Mouse (Mus musculus) hindbrain, embryonic 10.5 days (tissue): ENCODE results near the gene Zfp639. TPM values are rescaled to one million over a fixed set of nuclear protein-coding genes. Genes with fewer than 3 reads are reported as not detected.

Experiments used
- DNase-seq: peaks from one replicate; pipeline ENCODE4 v3.0.0-alpha.2; 2017; ENCODE audit warnings: low spot score
- H3K27ac ChIP-seq: fragments of 300-500 bp; sonication (generic); 2 replicates; pipeline ENCODE4 v1.5.1; 2016; ENCODE audit warnings: mild to moderate bottlenecking, moderate library complexity
- H3K27me3 ChIP-seq: fragments of 300-500 bp; sonication (generic); 2 replicates; pipeline ENCODE4 v1.6.1; 2016; ENCODE audit warnings: mild to moderate bottlenecking; ENCODE audit not compliant: poor library complexity, insufficient read depth, severe bottlenecking
- H3K36me3 ChIP-seq: fragments of 300-500 bp; sonication (generic); 2 replicates; pipeline ENCODE4 v1.6.1; 2016; ENCODE audit warnings: mild to moderate bottlenecking, moderate library complexity
- H3K4me1 ChIP-seq: fragments of 300-500 bp; sonication (generic); replicated peaks from 2 replicates; pipeline ENCODE4 v1.6.1; 2016; ENCODE audit warnings: mild to moderate bottlenecking
- H3K4me3 ChIP-seq: fragments of 300-500 bp; sonication (generic); 2 replicates; pipeline ENCODE4 v1.5.1; 2016; ENCODE audit warnings: mild to moderate bottlenecking, moderate library complexity
- H3K9me3 ChIP-seq: fragments of 300-500 bp; sonication (generic); 2 replicates; pipeline ENCODE4 v1.6.1; 2016; ENCODE audit warnings: mild to moderate bottlenecking, moderate library complexity
- WGBS: fragments of 180-500 bp; shearing (Covaris S2); methylation state at CpG from one replicate; pipeline ENCODE4 v1.1.7; 2016; 5-methylcytosine and 5-hydroxymethylcytosine counted together
- polyA plus RNA-seq: library from polyadenylated mRNA; unstranded; fragments of >200 nt; fragmentation: Nextera tagmentation; extraction: Ambion mirVana; gene quantifications from 2 replicates; pipeline ENCODE4 v1.2.1, GENCODE M21; 2016

Zfp639 gene
- polyA plus RNA-seq, result 37.8 and 42.6 TPM in 2 replicates

- H3K27me3 ChIP-seq, result no peaks in the 10 kb centered on the region
- H3K27ac ChIP-seq, result peak within 1 kb of the TSS; percentile 98
- H3K36me3 ChIP-seq, result peaks cover 11% of the 10 kb centered on the region
- H3K9me3 ChIP-seq, result no peaks in the 10 kb centered on the region
- peak within 1 kb of the TSS; percentile 91 for H3K4me3 ChIP-seq
- H3K4me1 ChIP-seq, result peaks cover 50% of the 10 kb centered on the region
- DNase-seq, result peak; percentile 18
- WGBS, result 6% methylated on average over 24 of the region's 24 CpGs
Observed at GRCm38 (mm10) chr3:32509496-32510374, at the start of gene Zfp639. Zfp639 (plus strand) TSS chr3:32510259.

- no peak overlapping the region for H3K4me3 ChIP-seq
- 0 out of 2 replicates have a peak, but pooled peaks cover 3% of the 10 kb centered on the region for H3K4me1 ChIP-seq
- WGBS, result 95% methylated on average over 4 of the region's 4 CpGs
- peaks cover 27% of the 10 kb centered on the region for H3K36me3 ChIP-seq
- no peak for DNase-seq
- no peaks in the 10 kb centered on the region for H3K9me3 ChIP-seq
- no peaks in the 10 kb centered on the region for H3K27me3 ChIP-seq
- H3K27ac ChIP-seq, result no peak overlapping the region
Observed at GRCm38 (mm10) chr3:32467321-32467720, 42.7 kb upstream of the Zfp639 start.

DNA sequence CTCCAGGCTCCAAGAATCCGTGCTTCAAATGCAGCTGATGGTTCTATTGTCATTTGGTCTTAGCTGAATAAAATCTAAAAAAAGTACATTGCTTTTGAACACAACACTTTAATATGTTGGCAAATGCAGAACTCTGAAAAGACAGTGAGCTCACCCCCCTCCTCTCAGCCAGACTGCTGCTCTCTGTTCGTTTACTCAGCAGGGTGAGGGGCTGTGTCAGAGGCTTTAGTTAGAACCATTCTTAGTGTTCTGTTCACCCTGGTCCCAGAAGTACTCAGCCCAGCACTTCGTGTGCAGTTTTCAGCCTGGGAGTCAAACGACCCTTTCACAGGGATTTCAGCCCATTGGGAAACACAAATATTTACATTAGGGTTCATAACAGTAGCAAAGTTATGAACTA, 41.6 kb upstream of the Zfp639 start:
- Histone ChIP-seq H3K27ac (no peak overlapping the region), H3K36me3 (peaks cover 16% of the 10 kb centered on the region), H3K27me3 (no peaks in the 10 kb centered on the region), H3K4me1 (0 out of 2 replicates have a peak, but pooled peaks cover 6% of the 10 kb centered on the region), H3K9me3 (no peaks in the 10 kb centered on the region), H3K4me3 (no peak overlapping the region)
- WGBS, result 79% methylated on average over 4 of the region's 4 CpGs
- no peak for DNase-seq

DNA sequence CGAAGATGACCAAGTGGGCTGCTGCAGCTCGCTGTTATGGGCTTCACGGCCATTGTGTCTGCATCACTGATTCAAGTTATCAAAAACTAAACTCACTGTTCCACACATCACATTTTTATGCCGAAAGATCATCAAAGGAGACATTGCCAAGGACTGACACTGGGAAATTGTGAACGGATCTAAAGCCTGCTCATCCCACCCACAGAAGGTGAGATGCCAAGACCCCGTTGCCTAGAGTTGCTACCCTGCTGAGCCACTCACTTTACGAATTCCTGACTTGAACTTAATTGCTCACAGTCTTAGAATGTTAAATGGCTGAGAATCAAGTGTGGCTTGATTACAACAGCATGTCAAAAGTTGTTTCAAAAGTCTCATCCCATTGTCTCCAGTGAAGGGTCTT, 39.6 kb upstream of the Zfp639 start:
- DNase-seq, result no peak
- H3K27me3 ChIP-seq, result no peaks in the 10 kb centered on the region
- 0 out of 2 replicates have a peak, but pooled peaks cover 6% of the 10 kb centered on the region for H3K36me3 ChIP-seq
- H3K4me1 ChIP-seq, result 0 out of 2 replicates have a peak, but pooled peaks cover 6% of the 10 kb centered on the region
- 72% methylated on average over 7 of the region's 7 CpGs for WGBS
- no peak overlapping the region for H3K4me3 ChIP-seq
- no peak overlapping the region for H3K27ac ChIP-seq
- H3K9me3 ChIP-seq, result no peaks in the 10 kb centered on the region

DNA sequence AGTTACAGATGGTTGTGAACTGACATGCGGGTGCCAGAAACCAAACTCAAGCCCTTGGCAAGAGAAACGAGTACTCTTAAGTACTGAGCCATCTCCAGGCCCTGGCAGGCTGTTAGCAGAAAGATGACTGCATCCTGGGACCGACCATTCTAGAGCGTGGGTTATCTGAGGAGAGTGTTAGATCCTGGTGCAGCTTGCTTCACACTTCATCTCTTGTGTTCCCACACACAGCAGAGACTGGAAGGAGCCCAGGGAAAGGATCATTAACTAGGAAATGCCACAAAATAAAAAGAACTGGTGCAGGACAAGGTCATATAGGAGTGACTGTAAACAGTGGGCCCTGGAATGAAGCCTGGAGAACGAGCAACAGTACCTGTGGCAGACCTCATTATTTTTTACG, 39.0 kb upstream of the Zfp639 start:
- Histone ChIP-seq H3K27me3 (no peaks in the 10 kb centered on the region), H3K27ac (no peak overlapping the region), H3K4me1 (0 out of 2 replicates have a peak, but pooled peaks cover 6% of the 10 kb centered on the region), H3K9me3 (no peaks in the 10 kb centered on the region), H3K36me3 (0 out of 2 replicates have a peak, but pooled peaks cover 6% of the 10 kb centered on the region), H3K4me3 (no peak overlapping the region)
- WGBS, result 90% methylated on average over 6 of the region's 6 CpGs
- DNase-seq, result no peak

- 68% methylated on average over 14 of the region's 14 CpGs for WGBS
Observed at GRCm38 (mm10) chr3:32472191-32472900, 37.7 kb upstream of the Zfp639 start.

DNA sequence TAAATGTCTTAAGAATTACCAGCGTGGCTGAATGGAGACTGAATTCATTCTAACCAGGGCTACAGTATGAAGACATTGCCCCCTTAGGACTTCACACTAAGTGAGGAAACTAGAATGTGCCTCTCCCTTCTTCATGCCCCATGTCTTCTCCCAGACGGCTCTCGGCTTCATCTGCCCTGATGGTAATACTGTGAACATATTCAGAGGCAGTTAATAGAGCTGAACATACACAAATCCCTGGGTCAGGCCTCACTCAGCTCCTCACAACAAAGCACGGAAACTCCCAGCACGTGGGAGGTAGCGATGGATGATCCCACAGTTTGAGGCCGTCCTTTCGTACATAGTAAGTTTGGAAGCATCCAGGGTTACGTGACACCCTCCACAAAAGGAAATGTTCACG, 36.9 kb upstream of the Zfp639 start:
- H3K27me3 ChIP-seq, result no peaks in the 10 kb centered on the region
- no peak overlapping the region for H3K27ac ChIP-seq
- no peaks in the 10 kb centered on the region for H3K36me3 ChIP-seq
- H3K4me1 ChIP-seq, result 0 out of 2 replicates have a peak, but pooled peaks cover 6% of the 10 kb centered on the region
- no peak overlapping the region for H3K4me3 ChIP-seq
- H3K9me3 ChIP-seq, result no peaks in the 10 kb centered on the region
- DNase-seq, result no peak
- 89% methylated on average over 10 of the region's 10 CpGs for WGBS

More at GRCm38 (mm10) chr3:32472191-32472900, 37.7 kb upstream of the Zfp639 start:
- H3K9me3 ChIP-seq, result no peaks in the 10 kb centered on the region
- 0 out of 2 replicates have a peak overlapping the region, but pooled peaks have one; percentile 56 for H3K27ac ChIP-seq
- H3K4me3 ChIP-seq, result no peak overlapping the region
- DNase-seq, result no peak
- H3K4me1 ChIP-seq, result 0 out of 2 replicates have a peak, but pooled peaks cover 6% of the 10 kb centered on the region
- no peaks in the 10 kb centered on the region for H3K27me3 ChIP-seq
- H3K36me3 ChIP-seq, result no peaks in the 10 kb centered on the region

GRCm38 (mm10) chr3:32479961-32480360, 30.1 kb upstream of the Zfp639 start:
- Histone ChIP-seq H3K4me1 (no peaks in the 10 kb centered on the region), H3K4me3 (no peak overlapping the region), H3K36me3 (no peaks in the 10 kb centered on the region), H3K27ac (no peak overlapping the region), H3K27me3 (no peaks in the 10 kb centered on the region), H3K9me3 (no peaks in the 10 kb centered on the region)
- DNase-seq, result no peak
- 95% methylated on average over 7 of the region's 7 CpGs for WGBS

DNA sequence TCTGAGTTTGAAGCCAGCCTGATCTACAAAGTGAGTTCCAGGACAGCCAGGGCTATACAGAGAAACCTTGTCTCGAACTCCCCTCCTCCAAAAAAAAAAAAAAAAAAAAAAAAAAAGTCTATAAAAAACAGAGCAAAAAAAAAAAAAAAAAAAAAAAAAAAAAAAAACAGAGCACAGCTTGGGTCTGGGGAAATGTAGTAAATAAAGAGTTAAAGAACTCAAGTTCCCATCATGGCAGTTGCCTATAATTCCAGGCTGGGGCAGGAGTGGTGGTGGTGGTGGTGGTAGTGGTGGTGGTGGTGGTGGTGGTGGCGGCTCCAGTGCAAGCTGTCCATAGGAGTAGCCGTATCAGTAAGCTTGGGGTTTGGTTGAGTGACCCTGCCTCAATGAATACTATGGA, 27.0 kb upstream of the Zfp639 start:
- Histone ChIP-seq H3K4me3 (no peak overlapping the region), H3K27me3 (no peaks in the 10 kb centered on the region), H3K36me3 (no peaks in the 10 kb centered on the region), H3K9me3 (no peaks in the 10 kb centered on the region), H3K27ac (no peak overlapping the region), H3K4me1 (no peaks in the 10 kb centered on the region)
- no peak for DNase-seq
- 83% methylated on average over 3 of the region's 3 CpGs for WGBS

- DNase-seq, result no peak
- Histone ChIP-seq H3K9me3 (no peaks in the 10 kb centered on the region), H3K27me3 (no peaks in the 10 kb centered on the region), H3K27ac (no peak overlapping the region), H3K36me3 (no peaks in the 10 kb centered on the region), H3K4me1 (no peaks in the 10 kb centered on the region), H3K4me3 (no peak overlapping the region)
- WGBS, result 84% methylated on average over 4 of the region's 4 CpGs
Observed at GRCm38 (mm10) chr3:32486543-32486942, 23.5 kb upstream of the Zfp639 start.

DNA sequence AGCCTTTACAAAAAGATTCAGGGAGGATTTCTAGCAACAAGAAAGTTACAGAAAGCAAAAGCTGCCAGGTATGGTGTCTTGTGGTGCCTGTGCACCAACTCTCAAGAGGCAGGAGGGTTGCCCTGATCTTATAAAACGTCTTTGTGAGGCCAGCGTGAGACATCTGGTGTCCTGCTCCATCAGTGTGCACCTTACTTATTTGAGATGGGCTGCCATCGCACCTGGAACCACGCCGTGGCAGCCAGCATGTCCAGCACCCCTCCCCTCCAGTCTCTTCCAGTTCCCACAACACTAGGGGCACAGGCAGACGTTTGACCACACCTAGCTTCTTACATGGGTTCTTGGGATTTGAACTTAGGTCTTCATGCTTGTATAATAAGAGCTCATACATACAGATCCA, 21.9 kb upstream of the Zfp639 start:
- no peaks in the 10 kb centered on the region for H3K4me1 ChIP-seq
- H3K27me3 ChIP-seq, result no peaks in the 10 kb centered on the region
- H3K27ac ChIP-seq, result no peak overlapping the region
- no peak for DNase-seq
- H3K36me3 ChIP-seq, result no peaks in the 10 kb centered on the region
- H3K9me3 ChIP-seq, result no peaks in the 10 kb centered on the region
- no peak overlapping the region for H3K4me3 ChIP-seq
- WGBS, result 83% methylated on average over 6 of the region's 6 CpGs

DNA sequence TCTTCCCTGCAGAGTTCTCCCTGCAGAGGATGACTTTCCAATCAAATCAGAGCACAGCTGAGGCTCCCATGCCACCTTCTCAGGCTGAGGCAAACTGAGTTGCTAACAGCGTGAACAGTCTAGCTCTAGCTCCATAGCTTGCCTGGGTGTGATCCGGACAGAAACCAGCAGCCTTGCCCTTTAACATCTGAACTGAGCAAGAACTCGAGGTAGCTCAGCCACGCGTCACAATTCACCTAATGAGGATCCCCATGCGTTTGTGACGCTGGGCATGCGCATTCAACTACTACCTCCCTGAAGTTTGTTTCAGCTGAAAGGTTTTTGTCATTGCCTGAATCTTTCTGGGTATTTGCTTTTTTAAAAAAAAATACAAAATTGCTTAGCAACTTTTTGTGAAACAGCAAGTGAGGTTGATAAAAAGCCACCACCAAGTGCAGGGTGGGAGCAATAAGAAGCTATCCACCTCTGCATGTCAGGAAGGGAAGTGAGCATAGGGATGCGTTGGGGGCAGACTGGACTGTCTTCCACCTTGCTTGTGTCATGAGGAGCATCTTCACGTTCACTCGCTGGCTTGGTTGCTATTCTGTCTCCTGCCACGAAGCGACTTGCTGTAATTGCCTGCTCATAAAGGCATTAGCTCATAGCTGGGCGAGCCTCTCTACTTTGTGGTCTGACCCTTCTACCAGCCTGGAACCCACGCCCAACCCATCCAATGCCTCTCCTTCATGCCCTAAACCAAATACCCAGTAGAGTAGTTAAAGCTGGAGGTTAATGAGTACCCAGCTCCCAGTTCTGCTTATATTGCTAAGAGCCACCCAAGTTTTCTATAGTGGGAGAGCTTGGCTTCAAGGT, 19.8 kb upstream of the Zfp639 start:
- DNase-seq, result no peak

More for the DNA sequence above, 19.8 kb upstream of the Zfp639 start:
- Histone ChIP-seq H3K9me3 (no peaks in the 10 kb centered on the region), H3K36me3 (no peaks in the 10 kb centered on the region), H3K27ac (no peak overlapping the region), H3K4me1 (peaks cover 8% of the 10 kb centered on the region), H3K4me3 (no peak overlapping the region), H3K27me3 (no peaks in the 10 kb centered on the region)
- WGBS, result 84% methylated on average over 15 of the region's 15 CpGs
